Mouse (Mus musculus): ENCODE measurements around the gene Mapkap1.

DNA sequence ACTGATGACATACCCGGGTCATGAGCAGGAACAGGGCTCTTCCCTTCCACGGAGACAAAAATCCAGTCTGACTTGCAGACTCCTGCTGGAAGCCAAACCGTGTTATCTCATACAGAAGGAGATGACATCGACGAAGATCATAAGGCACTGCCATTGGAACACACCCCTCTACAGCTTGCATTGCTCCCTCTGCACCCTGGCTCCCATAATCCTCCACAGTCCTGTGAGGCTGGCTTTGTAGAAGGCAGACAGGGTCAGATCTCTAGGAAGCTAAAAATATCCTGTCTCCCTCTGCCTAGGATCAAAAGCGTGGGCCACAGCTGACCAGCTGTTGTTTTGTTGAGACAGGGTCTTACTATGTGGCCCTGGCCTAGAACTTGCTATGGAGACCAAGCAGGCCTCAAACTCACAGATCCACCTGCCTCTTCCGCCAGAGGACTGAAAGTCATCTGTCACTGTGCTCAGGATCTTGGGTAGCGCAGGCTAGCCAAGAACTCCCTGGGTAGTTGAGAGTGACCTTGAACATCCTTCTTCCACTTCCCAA lies 262.7 kb downstream of the Mapkap1 start:
- TF ChIP-seq GATA1 (IDR thresholded peaks at IDR 0.05; ENCODE audit: low read length) (no peak), TAL1 (IDR thresholded peaks at IDR 0.05; ENCODE audit: low read length) (no peak)
